Mouse (Mus musculus): ENCODE measurements around the gene Cpox. TPM values are rescaled to one million over a fixed set of nuclear protein-coding genes. Genes with fewer than 3 reads are reported as not detected.
A peak's percentile ranks its signal among the peaks of the same experiment; 100 is the strongest.

Cpox gene
- polyA plus RNA-seq, 1 experiment from 2014 or later = 42.3 TPM

DNA sequence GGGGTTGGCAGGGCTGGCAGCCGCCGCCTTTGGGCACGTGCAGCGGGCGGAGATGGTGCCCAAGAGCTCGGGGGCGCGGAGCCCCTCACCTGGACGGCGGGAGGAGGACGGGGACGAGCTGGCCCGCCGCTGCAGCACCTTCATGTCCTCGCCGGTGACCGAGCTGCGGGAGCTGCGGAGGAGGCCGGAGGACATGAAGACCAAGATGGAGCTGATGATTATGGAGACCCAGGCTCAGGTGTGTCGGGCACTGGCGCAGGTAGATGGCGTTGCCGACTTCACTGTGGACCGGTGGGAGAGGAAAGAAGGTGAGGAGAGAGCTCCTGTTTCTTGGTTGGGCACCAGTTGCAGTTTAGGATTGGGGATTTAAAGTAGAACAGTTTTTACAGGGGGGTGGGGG is 551 bp downstream of the Cpox start:
- Histone ChIP-seq H3K4me2 (replicated peaks; ENCODE audit: low read depth) (peak overlapping the region; percentile 87), H3K27me3 (ENCODE audit: control insufficient read depth, insufficient read depth, low read length) (no peaks in the 10 kb centered on the region), H3K4me3 (ENCODE audit: low read depth, low read length) (peak overlapping the region; percentile 98), H3K9me3 (ENCODE audit: control insufficient read depth, low read length) (no peaks in the 10 kb centered on the region), H3K27ac (replicated peaks) (peak overlapping the region; percentile 84), H3K9ac (ENCODE audit: low read length) (peak overlapping the region; percentile 83), H3K4me1 (replicated peaks; ENCODE audit: control insufficient read depth, insufficient read depth) (no peaks in the 10 kb centered on the region), H3K36me3 (ENCODE audit: control insufficient read depth, insufficient read depth, low read length) (peaks cover 8% of the 10 kb centered on the region; the same call in 1 of the 2 replicates)
- TF ChIP-seq CTCF (IDR thresholded peaks at IDR 0.05; ENCODE audit: low read depth) (peak; percentile 50), EP300 (optimal IDR thresholded peaks at IDR 0.05) (no peak)
- ATAC-seq (ENCODE audit: low FRiP score, low TSS enrichment) = peak; percentile 53
- peak; percentile 70 for DNase-seq (ENCODE audit: low spot score)
- WGBS = under 1% methylated on average over 25 of the region's 25 CpGs

DNA sequence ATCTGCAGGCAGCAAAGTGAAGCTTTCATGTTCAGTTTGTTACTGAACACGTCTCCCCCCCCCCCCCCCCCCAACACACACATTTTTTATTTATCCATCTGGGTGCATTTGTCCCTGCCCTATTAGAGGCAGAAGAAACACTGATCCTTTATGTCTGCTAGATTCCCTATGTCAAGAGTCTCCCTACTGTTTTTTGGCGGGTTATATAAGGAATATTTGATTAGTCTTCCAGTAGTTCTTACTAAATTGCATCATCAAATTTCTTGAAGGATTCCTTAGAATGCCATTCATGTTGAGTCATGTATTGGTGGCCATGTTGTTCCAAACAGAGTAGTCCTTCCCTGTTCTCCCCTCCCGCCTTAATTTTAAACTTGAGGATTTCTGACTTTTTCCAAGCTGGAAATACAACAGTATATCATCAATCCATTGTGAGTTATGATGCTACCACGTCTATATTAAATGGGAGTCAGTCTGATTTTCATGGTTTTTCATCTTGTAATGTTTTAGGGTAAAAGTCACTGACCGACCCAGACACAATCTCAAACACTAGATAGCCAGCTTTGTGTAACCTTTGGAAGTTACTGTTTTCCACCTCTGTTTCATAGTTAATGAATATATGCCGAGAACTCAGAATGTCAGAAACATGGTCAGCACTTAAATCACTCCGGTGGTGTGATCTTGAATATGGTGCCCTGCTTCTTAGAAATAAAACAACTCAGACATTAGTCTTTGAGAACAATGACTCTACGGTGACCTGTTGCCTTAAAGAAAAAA is 1.3 kb downstream of the Cpox start:
- Histone ChIP-seq H3K36me3 (ENCODE audit: control insufficient read depth, insufficient read depth, low read length) (peaks cover 8% of the 10 kb centered on the region; the same call in 1 of the 2 replicates), H3K27me3 (ENCODE audit: control insufficient read depth, insufficient read depth, low read length) (no peaks in the 10 kb centered on the region), H3K9ac (ENCODE audit: low read length) (no peak overlapping the region), H3K4me1 (replicated peaks; ENCODE audit: control insufficient read depth, insufficient read depth) (no peaks in the 10 kb centered on the region), H3K4me3 (ENCODE audit: low read depth, low read length) (peak overlapping the region; percentile 98), H3K9me3 (ENCODE audit: control insufficient read depth, low read length) (no peaks in the 10 kb centered on the region), H3K27ac (replicated peaks) (no peak overlapping the region), H3K4me2 (replicated peaks; ENCODE audit: low read depth) (peak overlapping the region; percentile 87)
- 59% methylated on average over 8 of the region's 8 CpGs for WGBS
- DNase-seq (ENCODE audit: low spot score) (no peak), ATAC-seq (ENCODE audit: low FRiP score, low TSS enrichment) (no peak)
- TF ChIP-seq CTCF (IDR thresholded peaks at IDR 0.05; ENCODE audit: low read depth) = no peak
- no peak for TF ChIP-seq EP300 (optimal IDR thresholded peaks at IDR 0.05)

DNA sequence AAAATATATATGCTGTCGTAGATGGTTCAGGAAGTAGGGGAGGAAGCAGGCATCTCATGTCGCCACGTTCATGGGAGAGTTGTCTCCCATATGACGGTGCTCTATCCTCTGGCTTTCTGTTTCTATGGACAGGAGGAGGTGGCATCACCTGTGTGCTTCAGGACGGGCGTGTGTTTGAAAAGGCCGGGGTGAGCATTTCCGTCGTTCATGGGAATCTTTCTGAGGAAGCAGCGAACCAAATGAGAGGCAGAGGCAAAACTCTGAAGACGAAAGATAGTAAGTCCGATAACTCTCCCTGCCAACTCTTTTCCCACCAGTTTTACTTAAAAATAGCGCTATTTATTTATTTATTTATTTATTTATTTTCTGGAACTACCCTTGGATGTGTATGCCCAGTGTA is 2.3 kb downstream of the Cpox start:
- no peak overlapping the region for H3K27ac ChIP-seq (replicated peaks)
- no peaks in the 10 kb centered on the region for H3K9me3 ChIP-seq (ENCODE audit: control insufficient read depth, low read length)
- H3K4me2 ChIP-seq (replicated peaks; ENCODE audit: low read depth) = no peak overlapping the region
- no peak overlapping the region for H3K4me3 ChIP-seq (ENCODE audit: low read depth, low read length)
- no peak overlapping the region for H3K9ac ChIP-seq (ENCODE audit: low read length)
- no peaks in the 10 kb centered on the region for H3K4me1 ChIP-seq (replicated peaks; ENCODE audit: control insufficient read depth, insufficient read depth)
- H3K36me3 ChIP-seq (ENCODE audit: control insufficient read depth, insufficient read depth, low read length) = peaks cover 10% of the 10 kb centered on the region; the same call in 1 of the 2 replicates
- ATAC-seq (ENCODE audit: low FRiP score, low TSS enrichment) = no peak
- no peak for DNase-seq (ENCODE audit: low spot score)
- 89% methylated on average over 13 of the region's 13 CpGs for WGBS
- H3K27me3 ChIP-seq (ENCODE audit: control insufficient read depth, insufficient read depth, low read length) = no peaks in the 10 kb centered on the region
- TF ChIP-seq EP300 (optimal IDR thresholded peaks at IDR 0.05) = no peak
- TF ChIP-seq CTCF (IDR thresholded peaks at IDR 0.05; ENCODE audit: low read depth) = no peak

DNA sequence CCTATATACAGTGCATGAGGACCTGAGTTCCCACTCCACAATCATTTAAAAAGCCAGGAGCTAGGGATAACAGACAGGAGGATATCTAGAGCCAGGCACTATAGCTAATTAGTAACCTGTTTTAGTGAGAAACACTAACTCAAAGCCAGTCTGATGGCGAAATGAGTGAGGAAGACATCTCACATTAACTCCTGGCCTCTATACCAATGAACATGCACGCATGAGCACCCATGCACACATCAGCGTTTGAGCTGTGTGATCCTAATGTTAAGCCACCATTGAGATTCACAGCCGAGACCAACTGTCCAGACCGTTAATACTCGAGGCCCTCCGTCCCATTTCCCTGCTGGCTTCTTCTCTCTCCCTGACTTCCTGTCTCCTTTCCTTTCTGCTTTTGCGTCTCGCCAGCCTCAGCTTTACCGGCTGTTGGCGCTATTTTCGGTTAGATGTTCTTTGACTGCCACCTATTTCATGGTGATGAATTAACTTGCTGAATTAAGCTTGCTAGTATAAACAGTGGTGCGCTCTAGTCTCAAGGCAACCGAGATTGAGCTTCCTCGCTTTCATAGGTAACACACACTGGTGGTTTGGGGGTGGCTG is 3.8 kb downstream of the Cpox start:
- no peaks in the 10 kb centered on the region for H3K9me3 ChIP-seq (ENCODE audit: control insufficient read depth, low read length)
- no peak overlapping the region for H3K4me3 ChIP-seq (ENCODE audit: low read depth, low read length)
- H3K27ac ChIP-seq (replicated peaks) = no peak overlapping the region
- H3K36me3 ChIP-seq (ENCODE audit: control insufficient read depth, insufficient read depth, low read length) = peaks cover 15% of the 10 kb centered on the region; the same call in 1 of the 2 replicates
- no peak for DNase-seq (ENCODE audit: low spot score)
- H3K4me1 ChIP-seq (replicated peaks; ENCODE audit: control insufficient read depth, insufficient read depth) = no peaks in the 10 kb centered on the region
- TF ChIP-seq CTCF (IDR thresholded peaks at IDR 0.05; ENCODE audit: low read depth) (no peak), EP300 (optimal IDR thresholded peaks at IDR 0.05) (no peak)
- H3K9ac ChIP-seq (ENCODE audit: low read length) = no peak overlapping the region
- no peaks in the 10 kb centered on the region for H3K27me3 ChIP-seq (ENCODE audit: control insufficient read depth, insufficient read depth, low read length)
- 91% methylated on average over 15 of the region's 15 CpGs for WGBS
- ATAC-seq (ENCODE audit: low FRiP score, low TSS enrichment) = no peak
- H3K4me2 ChIP-seq (replicated peaks; ENCODE audit: low read depth) = no peak overlapping the region

DNA sequence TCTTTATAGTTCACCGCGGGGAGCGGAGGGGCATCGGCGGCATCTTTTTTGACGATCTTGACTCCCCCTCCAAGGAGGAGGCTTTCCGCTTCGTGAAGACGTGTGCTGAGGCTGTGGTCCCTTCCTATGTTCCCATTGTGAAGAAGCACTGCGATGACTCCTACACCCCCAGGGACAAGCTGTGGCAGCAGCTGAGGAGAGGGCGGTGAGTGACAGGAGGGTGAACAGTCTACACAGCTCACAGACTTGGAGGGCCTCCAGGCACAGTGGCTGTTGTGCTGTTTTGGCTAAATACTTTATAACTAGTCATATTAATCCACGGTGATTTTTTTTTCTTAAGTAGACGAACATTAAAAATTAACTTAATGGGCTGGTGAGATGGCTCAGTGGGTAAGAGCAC is 5.2 kb downstream of the Cpox start:
- Histone ChIP-seq H3K27me3 (ENCODE audit: control insufficient read depth, insufficient read depth, low read length) (no peaks in the 10 kb centered on the region), H3K27ac (replicated peaks) (no peak overlapping the region), H3K9ac (ENCODE audit: low read length) (no peak overlapping the region), H3K4me3 (ENCODE audit: low read depth, low read length) (no peak overlapping the region), H3K36me3 (ENCODE audit: control insufficient read depth, insufficient read depth, low read length) (peaks cover 15% of the 10 kb centered on the region; the same call in 1 of the 2 replicates), H3K4me1 (replicated peaks; ENCODE audit: control insufficient read depth, insufficient read depth) (no peaks in the 10 kb centered on the region), H3K4me2 (replicated peaks; ENCODE audit: low read depth) (no peak overlapping the region), H3K9me3 (ENCODE audit: control insufficient read depth, low read length) (no peaks in the 10 kb centered on the region)
- DNase-seq (ENCODE audit: low spot score) (no peak), ATAC-seq (ENCODE audit: low FRiP score, low TSS enrichment) (no peak)
- TF ChIP-seq EP300 (optimal IDR thresholded peaks at IDR 0.05) = no peak
- TF ChIP-seq CTCF (IDR thresholded peaks at IDR 0.05; ENCODE audit: low read depth) = no peak
- 96% methylated on average over 13 of the region's 13 CpGs for WGBS

DNA sequence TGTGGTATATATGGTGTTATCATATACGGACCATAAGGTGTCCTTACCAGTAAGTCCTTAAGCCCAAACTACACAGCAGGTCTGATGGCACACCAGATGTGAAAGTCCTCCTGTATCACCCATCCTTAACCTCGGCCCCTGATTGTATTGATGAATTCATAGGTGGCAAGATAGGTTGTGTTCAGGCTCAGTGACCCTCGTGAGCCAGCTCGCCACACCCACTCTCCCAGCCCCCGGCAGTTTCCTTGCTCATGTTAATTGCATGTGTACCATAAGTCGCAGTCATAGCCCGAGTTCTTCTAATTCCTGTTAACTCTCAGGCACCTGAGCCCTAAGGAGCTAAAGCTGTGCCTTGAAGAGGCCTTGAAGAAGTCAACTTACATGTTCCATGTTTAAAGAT is 6.1 kb downstream of the Cpox start:
- Histone ChIP-seq H3K4me2 (replicated peaks; ENCODE audit: low read depth) (no peak overlapping the region), H3K9ac (ENCODE audit: low read length) (no peak overlapping the region), H3K4me1 (replicated peaks; ENCODE audit: control insufficient read depth, insufficient read depth) (no peaks in the 10 kb centered on the region), H3K36me3 (ENCODE audit: control insufficient read depth, insufficient read depth, low read length) (peaks cover 15% of the 10 kb centered on the region; the same call in 1 of the 2 replicates), H3K27ac (replicated peaks) (no peak overlapping the region), H3K9me3 (ENCODE audit: control insufficient read depth, low read length) (no peaks in the 10 kb centered on the region), H3K4me3 (ENCODE audit: low read depth, low read length) (no peak overlapping the region), H3K27me3 (ENCODE audit: control insufficient read depth, insufficient read depth, low read length) (no peaks in the 10 kb centered on the region)
- DNase-seq (ENCODE audit: low spot score) (no peak), ATAC-seq (ENCODE audit: low FRiP score, low TSS enrichment) (no peak)
- 85% methylated on average over 7 of the region's 7 CpGs for WGBS
- TF ChIP-seq EP300 (optimal IDR thresholded peaks at IDR 0.05) = no peak
- TF ChIP-seq CTCF (IDR thresholded peaks at IDR 0.05; ENCODE audit: low read depth) = no peak

Measured in stomach, postnatal 0 days (tissue).